Mouse (Mus musculus): ENCODE measurements around the gene Cdca4.

DNA sequence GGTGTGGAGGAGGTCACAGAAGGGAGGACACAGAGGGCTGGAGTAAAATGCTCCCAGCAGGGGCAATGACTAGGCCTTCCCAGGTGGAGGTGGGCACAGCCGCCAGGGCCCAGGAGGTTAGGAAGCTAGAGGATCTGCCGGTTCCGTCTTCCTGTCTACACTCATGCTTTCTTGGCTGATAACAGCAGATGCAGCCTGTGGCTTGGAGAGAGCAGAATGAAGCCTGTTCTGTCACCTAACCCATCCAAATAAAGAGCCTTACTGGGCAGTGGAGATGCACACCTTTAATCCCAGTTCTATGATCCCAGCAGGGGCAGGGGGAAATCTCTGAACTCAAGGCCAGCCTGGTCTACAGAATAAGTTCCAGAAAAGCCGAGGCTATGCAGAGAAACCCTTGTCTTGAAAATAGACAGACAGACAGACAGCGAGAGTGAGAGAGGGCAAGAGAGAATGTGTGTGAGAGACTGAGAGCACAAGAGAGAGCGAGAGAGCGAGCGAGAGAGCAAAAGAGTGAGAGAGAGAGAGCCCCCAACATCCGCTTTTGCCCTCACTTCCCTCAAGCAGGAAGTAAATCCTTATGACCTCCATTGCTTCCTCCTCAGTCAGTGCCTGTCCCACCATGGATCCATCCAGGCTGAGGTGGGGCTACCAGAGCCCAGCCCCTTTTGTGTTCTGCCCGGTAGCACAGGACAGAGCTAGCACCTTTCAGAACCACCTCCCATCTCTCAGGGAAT, 29.8 kb downstream of the Cdca4 start:
- TF ChIP-seq CTCF (IDR thresholded peaks at IDR 0.05; ENCODE audit: borderline replicate concordance, insufficient read depth, low read length): no peak
- no peak for TF ChIP-seq POLR2A (IDR thresholded peaks at IDR 0.05; ENCODE audit: low read depth, low read length)
